Mouse (Mus musculus): ENCODE data around the gene Zcwpw1. TPM values are rescaled to one million over a fixed set of nuclear protein-coding genes. Genes with fewer than 3 reads are reported as not detected.

Gene Zcwpw1
- 16.5 and 18.8 TPM in 2 replicates for polyA plus RNA-seq (2014; fragmentation: Nextera tagmentation; extraction: Ambion mirVana)

GRCm38 (mm10) chr5:137787151-137787928 is at the start of gene Zcwpw1, which contains the start of gene Mepce:
TSS of gene Zcwpw1 (plus strand) at chr5:137787798.
TSS of gene Mepce (minus strand) at chr5:137787655.
- DNase-seq (ENCODE audit: low spot score) (peak; percentile 98), ATAC-seq (ENCODE audit: low read depth) (peak; percentile 64)
- Histone ChIP-seq H3K36me3 (ENCODE audit: control insufficient read depth, insufficient read depth, low read length) (peaks cover 24% of the 10 kb centered on the region), H3K4me3 (ENCODE audit: low read depth, low read length) (peak within 1 kb of the TSS; percentile 61), H3K27ac (replicated peaks; ENCODE audit: low read depth, low read length) (peak within 1 kb of the TSS; percentile 99), H3K4me1 (ENCODE audit: control insufficient read depth, insufficient read depth, low read length) (peaks cover 28% of the 10 kb centered on the region), H3K27me3 (replicated peaks; ENCODE audit: control insufficient read depth, insufficient read depth, low read length) (no peaks in the 10 kb centered on the region), H3K9ac (ENCODE audit: low read depth, low read length) (peak within 1 kb of the TSS; percentile 85), H3K9me3 (ENCODE audit: control insufficient read depth, low read length) (no peaks in the 10 kb centered on the region), H3K4me2 (ENCODE audit: low read depth, low read length) (peak within 1 kb of the TSS; percentile 78)
- under 1% methylated on average over 45 of the region's 48 CpGs for WGBS

DNA sequence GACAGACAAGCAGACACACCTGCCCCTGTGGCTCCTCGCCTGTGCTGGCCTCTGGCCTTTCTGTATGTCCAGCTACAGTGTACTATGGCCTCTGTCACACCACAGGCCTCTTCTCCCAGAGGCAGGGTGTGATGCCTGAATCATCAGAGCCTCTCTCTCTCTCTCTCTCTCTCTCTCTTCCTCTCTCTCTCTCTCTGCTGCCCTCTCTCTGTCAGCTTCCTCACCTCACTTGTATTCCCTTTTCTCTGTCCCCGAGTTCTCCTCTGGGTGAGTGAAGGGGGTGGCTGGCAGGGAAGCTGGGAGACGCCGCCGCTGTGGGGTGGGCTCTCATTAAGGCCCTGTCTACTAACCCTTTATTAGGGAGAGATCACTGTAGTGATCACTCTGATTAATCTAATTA is 49.1 kb upstream of the Zcwpw1 start:
- Histone ChIP-seq H3K4me2 (ENCODE audit: low read depth, low read length) (no peak overlapping the region), H3K9me3 (ENCODE audit: control insufficient read depth, low read length) (no peaks in the 10 kb centered on the region), H3K27ac (replicated peaks; ENCODE audit: low read depth, low read length) (no peak overlapping the region), H3K4me1 (ENCODE audit: control insufficient read depth, insufficient read depth, low read length) (peaks cover 5% of the 10 kb centered on the region; the same call in 1 of the 2 replicates), H3K36me3 (ENCODE audit: control insufficient read depth, insufficient read depth, low read length) (peaks cover 39% of the 10 kb centered on the region), H3K9ac (ENCODE audit: low read depth, low read length) (0 out of 2 replicates have a peak overlapping the region, but pooled peaks have one; percentile 6), H3K27me3 (replicated peaks; ENCODE audit: control insufficient read depth, insufficient read depth, low read length) (no peaks in the 10 kb centered on the region), H3K4me3 (ENCODE audit: low read depth, low read length) (no peak overlapping the region)
- DNase-seq (ENCODE audit: low spot score) (no peak), ATAC-seq (ENCODE audit: low read depth) (no peak)
- 42% methylated on average over 4 of the region's 5 CpGs for WGBS

DNA sequence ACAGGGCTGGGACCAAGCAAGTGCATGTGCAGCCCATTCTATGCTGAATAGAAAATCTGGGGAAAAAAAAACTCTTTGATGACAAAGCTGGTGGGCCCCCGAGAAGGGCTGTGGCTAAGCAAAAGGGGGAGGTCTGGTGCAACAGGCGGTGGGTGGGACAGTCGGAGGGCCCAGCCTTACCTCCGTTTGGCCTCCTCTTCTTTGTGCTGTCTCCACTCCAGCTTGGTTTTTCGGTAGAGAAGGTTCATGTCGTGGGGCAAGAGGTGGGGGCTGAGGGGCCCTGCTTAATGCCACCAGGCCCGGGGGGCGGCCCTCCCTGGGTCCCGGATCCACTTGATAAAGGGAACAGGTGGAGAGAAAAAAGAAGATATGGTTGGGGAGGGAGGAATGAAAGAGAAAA is 48.1 kb upstream of the Zcwpw1 start:
- Histone ChIP-seq H3K27ac (replicated peaks; ENCODE audit: low read depth, low read length) (no peak overlapping the region), H3K4me3 (ENCODE audit: low read depth, low read length) (peak overlapping the region; percentile 71; the same call in 1 of the 2 replicates)
- 63% methylated on average over 9 of the region's 9 CpGs for WGBS

GRCm38 (mm10) chr5:137740506-137740905 is 47.1 kb upstream of the Zcwpw1 start:
- peaks cover 12% of the 10 kb centered on the region for H3K4me1 ChIP-seq (ENCODE audit: control insufficient read depth, insufficient read depth, low read length)
- peak overlapping the region; percentile 95 for H3K4me2 ChIP-seq (ENCODE audit: low read depth, low read length)
- peak overlapping the region; percentile 55 for H3K27ac ChIP-seq (replicated peaks; ENCODE audit: low read depth, low read length)
- H3K9ac ChIP-seq (ENCODE audit: low read depth, low read length): peak overlapping the region; percentile 74
- H3K27me3 ChIP-seq (replicated peaks; ENCODE audit: control insufficient read depth, insufficient read depth, low read length): no peaks in the 10 kb centered on the region
- H3K4me3 ChIP-seq (ENCODE audit: low read depth, low read length): peak overlapping the region; percentile 71
- no peaks in the 10 kb centered on the region for H3K9me3 ChIP-seq (ENCODE audit: control insufficient read depth, low read length)
- 4% methylated on average over 11 of the region's 11 CpGs for WGBS
- H3K36me3 ChIP-seq (ENCODE audit: control insufficient read depth, insufficient read depth, low read length): peaks cover 23% of the 10 kb centered on the region
- ATAC-seq (ENCODE audit: low read depth) (no peak; the same call in 1 of the 2 replicates), DNase-seq (ENCODE audit: low spot score) (no peak)

More for the DNA sequence above, 48.1 kb upstream of the Zcwpw1 start:
- Histone ChIP-seq H3K4me2 (ENCODE audit: low read depth, low read length) (peak overlapping the region; percentile 95), H3K9me3 (ENCODE audit: control insufficient read depth, low read length) (no peaks in the 10 kb centered on the region), H3K4me1 (ENCODE audit: control insufficient read depth, insufficient read depth, low read length) (peaks cover 5% of the 10 kb centered on the region; the same call in 1 of the 2 replicates), H3K36me3 (ENCODE audit: control insufficient read depth, insufficient read depth, low read length) (peaks cover 32% of the 10 kb centered on the region), H3K27me3 (replicated peaks; ENCODE audit: control insufficient read depth, insufficient read depth, low read length) (no peaks in the 10 kb centered on the region), H3K9ac (ENCODE audit: low read depth, low read length) (peak overlapping the region; percentile 28; the same call in 1 of the 2 replicates)
- DNase-seq (ENCODE audit: low spot score) (no peak), ATAC-seq (ENCODE audit: low read depth) (no peak)

- DNase-seq (ENCODE audit: low spot score): peak; percentile 89
- Histone ChIP-seq H3K9me3 (ENCODE audit: control insufficient read depth, low read length) (no peaks in the 10 kb centered on the region), H3K4me2 (ENCODE audit: low read depth, low read length) (peak within 1 kb of the TSS; percentile 95), H3K27me3 (replicated peaks; ENCODE audit: control insufficient read depth, insufficient read depth, low read length) (no peaks in the 10 kb centered on the region), H3K27ac (replicated peaks; ENCODE audit: low read depth, low read length) (peak within 1 kb of the TSS; percentile 55), H3K9ac (ENCODE audit: low read depth, low read length) (peak within 1 kb of the TSS; percentile 74), H3K4me1 (ENCODE audit: control insufficient read depth, insufficient read depth, low read length) (peaks cover 13% of the 10 kb centered on the region), H3K36me3 (ENCODE audit: control insufficient read depth, insufficient read depth, low read length) (peaks cover 16% of the 10 kb centered on the region), H3K4me3 (ENCODE audit: low read depth, low read length) (peak within 1 kb of the TSS; percentile 71)
- peak; percentile 89 for ATAC-seq (ENCODE audit: low read depth)
- 2% methylated on average over 23 of the region's 71 CpGs for WGBS
These were observed 46.3 kb upstream of the Zcwpw1 start, which contains the start of gene Nyap1 for GRCm38 (mm10) chr5:137741023-137741931. TSS of gene Nyap1 (minus strand) at chr5:137741607.

GRCm38 (mm10) chr5:137742048-137742447 is 45.5 kb upstream of the Zcwpw1 start:
- peaks cover 12% of the 10 kb centered on the region for H3K36me3 ChIP-seq (ENCODE audit: control insufficient read depth, insufficient read depth, low read length)
- H3K9ac ChIP-seq (ENCODE audit: low read depth, low read length): peak overlapping the region; percentile 74; the same call in 1 of the 2 replicates
- DNase-seq (ENCODE audit: low spot score): no peak
- peaks cover 13% of the 10 kb centered on the region for H3K4me1 ChIP-seq (ENCODE audit: control insufficient read depth, insufficient read depth, low read length)
- no peak for ATAC-seq (ENCODE audit: low read depth)
- peak overlapping the region; percentile 71 for H3K4me3 ChIP-seq (ENCODE audit: low read depth, low read length)
- no peaks in the 10 kb centered on the region for H3K27me3 ChIP-seq (replicated peaks; ENCODE audit: control insufficient read depth, insufficient read depth, low read length)
- no peaks in the 10 kb centered on the region for H3K9me3 ChIP-seq (ENCODE audit: control insufficient read depth, low read length)
- 56% methylated on average over 10 of the region's 10 CpGs for WGBS
- peak overlapping the region; percentile 95 for H3K4me2 ChIP-seq (ENCODE audit: low read depth, low read length)
- no peak overlapping the region for H3K27ac ChIP-seq (replicated peaks; ENCODE audit: low read depth, low read length)

DNA sequence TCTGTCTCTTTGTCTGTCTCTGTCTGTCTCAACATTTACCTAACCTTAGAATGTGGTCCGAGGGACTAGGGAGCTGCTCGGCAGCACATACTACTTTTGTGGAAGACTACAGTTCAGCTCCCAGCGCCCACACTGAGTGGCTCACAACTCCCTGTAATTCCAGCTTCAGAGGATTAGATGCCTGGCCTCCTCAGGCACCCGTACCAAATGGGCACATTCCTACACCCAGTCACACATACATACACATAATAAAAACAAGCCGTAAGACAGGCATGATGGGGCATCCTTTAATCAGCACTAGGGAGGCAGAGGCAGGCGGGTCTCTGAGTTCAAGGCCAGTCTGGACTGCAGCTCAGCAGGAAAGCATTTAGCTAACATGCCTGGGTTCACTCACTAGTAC is 44.8 kb upstream of the Zcwpw1 start:
- Histone ChIP-seq H3K9ac (ENCODE audit: low read depth, low read length) (no peak overlapping the region), H3K4me1 (ENCODE audit: control insufficient read depth, insufficient read depth, low read length) (peaks cover 17% of the 10 kb centered on the region), H3K36me3 (ENCODE audit: control insufficient read depth, insufficient read depth, low read length) (peaks cover 4% of the 10 kb centered on the region), H3K27me3 (replicated peaks; ENCODE audit: control insufficient read depth, insufficient read depth, low read length) (no peaks in the 10 kb centered on the region), H3K9me3 (ENCODE audit: control insufficient read depth, low read length) (no peaks in the 10 kb centered on the region), H3K27ac (replicated peaks; ENCODE audit: low read depth, low read length) (no peak overlapping the region), H3K4me2 (ENCODE audit: low read depth, low read length) (no peak overlapping the region), H3K4me3 (ENCODE audit: low read depth, low read length) (no peak overlapping the region)
- no peak for ATAC-seq (ENCODE audit: low read depth)
- DNase-seq (ENCODE audit: low spot score): no peak
- 87% methylated on average over 6 of the region's 6 CpGs for WGBS

GRCm38 (mm10) chr5:137744197-137744596 is 43.4 kb upstream of the Zcwpw1 start:
- H3K9me3 ChIP-seq (ENCODE audit: control insufficient read depth, low read length): no peaks in the 10 kb centered on the region
- no peaks in the 10 kb centered on the region for H3K27me3 ChIP-seq (replicated peaks; ENCODE audit: control insufficient read depth, insufficient read depth, low read length)
- ATAC-seq (ENCODE audit: low read depth): no peak
- H3K4me1 ChIP-seq (ENCODE audit: control insufficient read depth, insufficient read depth, low read length): peaks cover 28% of the 10 kb centered on the region
- H3K36me3 ChIP-seq (ENCODE audit: control insufficient read depth, insufficient read depth, low read length): peaks cover 3% of the 10 kb centered on the region
- 80% methylated on average over 7 of the region's 7 CpGs for WGBS
- no peak overlapping the region for H3K27ac ChIP-seq (replicated peaks; ENCODE audit: low read depth, low read length)
- no peak overlapping the region for H3K4me3 ChIP-seq (ENCODE audit: low read depth, low read length)
- no peak for DNase-seq (ENCODE audit: low spot score)
- H3K9ac ChIP-seq (ENCODE audit: low read depth, low read length): no peak overlapping the region
- H3K4me2 ChIP-seq (ENCODE audit: low read depth, low read length): no peak overlapping the region

Measured in embryonic facial prominence, embryonic 14.5 days (tissue).